ENCODE assay signal across 10 mouse cellular contexts in the genomic region with DNA sequence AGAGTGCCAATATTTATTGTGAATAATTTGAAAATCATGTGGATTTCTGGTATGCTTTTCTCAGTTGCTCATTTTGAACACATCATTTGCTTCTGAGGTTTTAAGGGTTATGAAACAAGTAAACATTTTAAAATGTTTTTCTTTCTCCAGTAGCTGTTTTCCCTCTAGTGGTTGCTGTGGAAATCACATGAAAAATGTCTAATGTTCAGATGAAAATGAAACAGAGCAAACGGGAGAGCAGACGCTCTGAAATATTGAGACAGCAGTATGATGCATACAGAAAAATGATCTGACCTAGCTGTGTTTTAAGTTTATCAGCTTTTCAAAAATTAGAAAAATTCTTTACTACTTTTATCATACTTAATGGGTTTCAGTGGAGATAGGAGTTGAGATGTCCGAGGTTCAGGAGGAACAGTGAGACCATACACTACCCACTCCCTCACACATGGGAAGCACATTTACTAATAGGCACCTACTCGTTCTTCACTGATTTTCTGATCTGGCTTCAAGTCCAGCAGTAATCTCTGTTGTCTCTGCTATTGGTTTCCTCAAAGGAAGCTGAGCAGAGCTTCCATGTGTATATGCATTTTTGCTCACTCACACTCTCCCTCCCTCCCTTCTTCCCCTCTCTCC. TPM values are rescaled to one million over a fixed set of nuclear protein-coding genes. Genes with fewer than 3 reads are reported as not detected.
DNase-seq lines count a peak whose midpoint lies in the region; ATAC-seq and TF ChIP-seq lines count a peak whose summit lies in the region.
"Had no signal": no experiment of that assay in that cellular context is flagged by ENCODE, and none has a peak within 500 bp of the region (broad histone marks: within the 10 kb centered on the region; RNA-seq: fewer than 3 reads in every experiment).

No protein-coding gene starts in this region.

- H3K4me3 ChIP-seq in heart, embryonic 14.5 days (ENCODE audit: control insufficient read depth in 1 of 2, insufficient read depth in 1 of 2, low read depth in 1 of 2, low read length in 2 of 2): no peak overlapping the region; a peak in 1 of 4 replicates
- H3K4me3 ChIP-seq in heart, embryonic 11.5 days (ENCODE audit: low read depth, low read length): no peak overlapping the region
- no peak overlapping the region for H3K4me3 ChIP-seq in liver, adult 2 months (ENCODE audit: insufficient read depth, low read depth, low read length)
- H3K4me3 ChIP-seq: erythroblast, embryonic 14.5 days; kidney, embryonic 15.5 days had no signal

- no peak for TF ChIP-seq POLR2A in liver, adult 2 months (IDR thresholded peaks at IDR 0.05; ENCODE audit: extremely low read depth, insufficient read depth, low read length)

- H3K27ac ChIP-seq in heart, embryonic 14.5 days (replicated peaks in 1 of 2; ENCODE audit: control insufficient read depth in 1 of 2, insufficient read depth in 1 of 2, low read depth in 2 of 2, low read length in 2 of 2): no peak overlapping the region
- H3K27ac ChIP-seq in heart, embryonic 11.5 days (ENCODE audit: low read depth, low read length): no peak overlapping the region
- H3K27ac ChIP-seq in liver, adult 2 months (replicated peaks; ENCODE audit: insufficient read depth, low read depth, low read length): no peak overlapping the region
- H3K27ac ChIP-seq: kidney, embryonic 15.5 days had no signal

- H3K36me3 ChIP-seq in heart, embryonic 14.5 days (ENCODE audit: control insufficient read depth, insufficient read depth, low read length): no peaks in the 10 kb centered on the region
- H3K36me3 ChIP-seq in heart, embryonic 11.5 days (ENCODE audit: control insufficient read depth, insufficient read depth, low read length): no peaks in the 10 kb centered on the region
- no peaks in the 10 kb centered on the region for H3K36me3 ChIP-seq in liver, adult 2 months (ENCODE audit: control insufficient read depth, insufficient read depth, low read length)
- H3K36me3 ChIP-seq: kidney, embryonic 15.5 days had no signal

- no peaks in the 10 kb centered on the region for H3K27me3 ChIP-seq in heart, embryonic 14.5 days (ENCODE audit: control insufficient read depth, insufficient read depth, low read length)
- no peaks in the 10 kb centered on the region for H3K27me3 ChIP-seq in heart, embryonic 11.5 days (ENCODE audit: control insufficient read depth, insufficient read depth, low read length)
- no peaks in the 10 kb centered on the region for H3K27me3 ChIP-seq in liver, adult 2 months (ENCODE audit: control insufficient read depth, insufficient read depth, low read length)
- H3K27me3 ChIP-seq: kidney, embryonic 15.5 days had no signal

- H3K4me1 ChIP-seq in heart, embryonic 14.5 days (ENCODE audit: control insufficient read depth in 2 of 2, insufficient read depth in 2 of 2, low read length in 2 of 2): no peaks in the 10 kb centered on the region
- no peaks in the 10 kb centered on the region for H3K4me1 ChIP-seq in heart, embryonic 11.5 days (ENCODE audit: control insufficient read depth, insufficient read depth, low read length)
- no peaks in the 10 kb centered on the region for H3K4me1 ChIP-seq in liver, adult 2 months (ENCODE audit: control insufficient read depth, insufficient read depth, low read length)
- H3K4me1 ChIP-seq: kidney, embryonic 15.5 days had no signal

- TF ChIP-seq CTCF in liver, adult 2 months (IDR thresholded peaks at IDR 0.05; ENCODE audit: low read depth, low read length): 0 out of 2 replicates have a peak, but pooled peaks have one; percentile 6

- H3K9me3 ChIP-seq in heart, embryonic 14.5 days (ENCODE audit: control insufficient read depth, low read length): no peaks in the 10 kb centered on the region
- no peaks in the 10 kb centered on the region for H3K9me3 ChIP-seq in heart, embryonic 11.5 days (replicated peaks; ENCODE audit: control insufficient read depth, low read length)
- H3K9me3 ChIP-seq: kidney, embryonic 15.5 days had no signal

- H3K4me2 ChIP-seq in heart, embryonic 14.5 days (ENCODE audit: low read length): peak overlapping the region; percentile 47
- H3K4me2 ChIP-seq in heart, embryonic 11.5 days: no peak overlapping the region
- H3K4me2 ChIP-seq: kidney, embryonic 15.5 days had no signal

- H3K79me2 ChIP-seq in liver, adult 2 months (ENCODE audit: control insufficient read depth, insufficient read depth, low read length): no peaks in the 10 kb centered on the region

- 37% methylated on average over 4 of the region's 4 CpGs for WGBS in heart, embryonic 14.5 days
- WGBS in heart, embryonic 11.5 days (ENCODE audit: insufficient replicate concordance): 48% methylated on average over 4 of the region's 4 CpGs
- 52% methylated on average over 4 of the region's 4 CpGs for WGBS in liver, adult 2 months

- DNase-seq in liver, adult 2 months (ENCODE audit: extremely low read depth, low read depth, low spot score): no peak
- DNase-seq in liver: no peak
- DNase-seq in Muller cell, postnatal 12 days (ENCODE audit: inconsistent ontology term): peak; percentile 73
- no peak for DNase-seq in thymus, postnatal 14 days

- ATAC-seq in heart, embryonic 14.5 days (ENCODE audit: insufficient number of reproducible peaks, insufficient read depth, low FRiP score, low read depth): no peak
- ATAC-seq in heart, embryonic 11.5 days (replicated peaks; ENCODE audit: insufficient number of reproducible peaks, low FRiP score, low TSS enrichment): no peak
- peak; percentile 74 to 79; a peak in 3 of 4 replicates for ATAC-seq in hematopoietic stem cell, adult 5-6 weeks (replicated peaks in 1 of 2; ENCODE audit: insufficient read depth in 1 of 2, low FRiP score in 2 of 2, low TSS enrichment in 1 of 2, low read depth in 1 of 2, poor library complexity in 2 of 2, severe bottlenecking in 2 of 2)
- no peak for ATAC-seq in megakaryocyte-erythroid progenitor cell, adult 5-6 weeks (replicated peaks; ENCODE audit: low FRiP score, low TSS enrichment, poor library complexity, severe bottlenecking)

- no peak overlapping the region for H3K9ac ChIP-seq in heart, embryonic 14.5 days (ENCODE audit: low read length)
- no peak overlapping the region for H3K9ac ChIP-seq in heart, embryonic 11.5 days (ENCODE audit: low read depth, low read length)
- H3K9ac ChIP-seq in liver, adult 2 months (ENCODE audit: low read depth, low read length): no peak overlapping the region
- H3K9ac ChIP-seq: kidney, embryonic 15.5 days had no signal

RNA-seq across cellular contexts. Expression of gene Wdr17, which starts 57.1 kb away (rescaled TPM):
- polyA plus RNA-seq in heart, embryonic 14.5 days (2014; fragmentation: Nextera tagmentation; extraction: Ambion mirVana): 0.53 and 0.86 TPM in 2 replicates
- 0.31 and 0.32 TPM in 2 replicates for polyA plus RNA-seq in heart, embryonic 11.5 days (2014; fragmentation: Nextera tagmentation; extraction: Ambion mirVana)
- not detected in 2 replicates for total RNA-seq in liver, adult 2 months (2014; rRNA removed)
- not detected in 2 replicates for polyA plus RNA-seq in liver, adult 2 months (2012; rRNA removed)
- total RNA-seq in hematopoietic stem cell, adult 5-6 weeks (2017): 1.3 and 2.1 TPM in 2 replicates
- total RNA-seq in megakaryocyte-erythroid progenitor cell, adult 5-6 weeks (2014; fragmentation: Nextera tagmentation): not detected in 2 replicates
- not detected in 2 replicates for total RNA-seq in megakaryocyte-erythroid progenitor cell, adult 5-6 weeks (2017)
- polyA plus RNA-seq: erythroblast, embryonic 14.5 days had no signal

Comparison
In these comparisons a context has a peak if more than half of its experiments do, and no peak if none do; other contexts are left out.
1. ATAC-seq: peak in hematopoietic stem cell, adult 5-6 weeks (2 of 2); none in heart, embryonic 14.5 days (single experiment), heart, embryonic 11.5 days (single experiment) and megakaryocyte-erythroid progenitor cell, adult 5-6 weeks (single experiment).